Mouse (Mus musculus): ENCODE measurements around the gene Tcl1b4.

GRCm38 (mm10) chr12:105207071-105207470 is 5.3 kb downstream of the Tcl1b4 start:
- TF ChIP-seq CTCF (IDR thresholded peaks at IDR 0.05; ENCODE audit: low read depth, low read length) (no peak), POLR2A (IDR thresholded peaks at IDR 0.05; ENCODE audit: extremely low read depth, insufficient read depth, low read length) (no peak)

All from liver, adult 2 months (tissue).